Mouse (Mus musculus) MEL (cell line): ENCODE results near the gene Tecpr1. TPM values are rescaled to one million over a fixed set of nuclear protein-coding genes. Genes with fewer than 3 reads are reported as not detected.

Experiments
- DNase-seq: peaks from one replicate; pipeline ENCODE4 v3.0.0; 2011; ENCODE audit warnings: low read depth, low spot score
- H3K27ac ChIP-seq: 2 replicates; pipeline ENCODE4 v1.5.1; 2012; ENCODE audit warnings: low read depth, mild to moderate bottlenecking, control low read depth, low read length, moderate library complexity; ENCODE audit not compliant: control insufficient read depth
- H3K27me3 ChIP-seq, 2 experiments: fragments of 150-350 bp in 1 of 2; sonication (generic) in 1 of 2; 2 replicates each; pipeline ENCODE4 v1.6.1; 2012; ENCODE audit warnings: low read length in 2 of 2, mild to moderate bottlenecking in 2 of 2, improper control_type of control experiment in 1 of 2, moderate library complexity in 1 of 2; ENCODE audit not compliant: insufficient read depth in 2 of 2, control insufficient read depth in 1 of 2
- H3K36me3 ChIP-seq, 2 experiments: 2 replicates each; pipeline ENCODE4 v1.6.1; 2012 to 2014; ENCODE audit warnings: low read length in 2 of 2, improper control_type of control experiment in 1 of 2, inconsistent platforms in 1 of 2, mild to moderate bottlenecking in 1 of 2; ENCODE audit not compliant: insufficient read depth in 2 of 2, control insufficient read depth in 1 of 2
- H3K4me1 ChIP-seq, 2 experiments: fragments of 150-350 bp in 1 of 2; sonication (generic) in 1 of 2; 2 replicates each; pipeline ENCODE4 v1.6.1; 2012; ENCODE audit warnings: low read length in 2 of 2, improper control_type of control experiment in 1 of 2, mild to moderate bottlenecking in 1 of 2; ENCODE audit not compliant: insufficient read depth in 2 of 2, control insufficient read depth in 1 of 2
- H3K4me3 ChIP-seq, 2 experiments: fragments of 150-350 bp in 1 of 2; sonication (generic) in 1 of 2; 2 replicates each; pipeline ENCODE4 v1.5.1; 2012; ENCODE audit warnings: low read depth in 2 of 2, low read length in 2 of 2, mild to moderate bottlenecking in 2 of 2, moderate library complexity in 2 of 2, control low read depth in 1 of 2, improper control_type of control experiment in 1 of 2; ENCODE audit not compliant: control insufficient read depth in 1 of 2, insufficient read depth in 1 of 2
- H3K79me2 ChIP-seq: 2 replicates; pipeline ENCODE4 v1.6.1; 2012; ENCODE audit warnings: mild to moderate bottlenecking, low read length, moderate library complexity; ENCODE audit not compliant: control insufficient read depth, poor library complexity, insufficient read depth
- H3K9ac ChIP-seq: 2 replicates; pipeline ENCODE4 v1.6.1; 2012; ENCODE audit warnings: low read depth, mild to moderate bottlenecking, control low read depth, low read length, moderate library complexity; ENCODE audit not compliant: control insufficient read depth, poor library complexity, severe bottlenecking
- H3K9me3 ChIP-seq: fragments of 150-350 bp; sonication (generic); replicated peaks from 2 replicates; pipeline ENCODE4 v1.6.1; 2012; ENCODE audit warnings: mild to moderate bottlenecking, low read length, improper control_type of control experiment, moderate library complexity; ENCODE audit not compliant: insufficient read depth
- CHD1 ChIP-seq: IDR thresholded peaks from 2 replicates; pipeline ENCODE4 v1.6.1; 2012; ENCODE audit warnings: low read depth, mild to moderate bottlenecking, inconsistent platforms, low read length, improper control_type of control experiment
- GATA1 ChIP-seq: IDR thresholded peaks from 2 replicates; pipeline ENCODE4 v1.6.1; 2011; ENCODE audit warnings: low read depth, low read length, improper control_type of control experiment
- HCFC1 ChIP-seq: IDR thresholded peaks from 2 replicates; pipeline ENCODE4 v1.6.1; 2012; ENCODE audit warnings: low read depth, mild to moderate bottlenecking, inconsistent platforms, low read length, improper control_type of control experiment, moderate library complexity
- KAT2A ChIP-seq: conservative IDR thresholded peaks from 2 replicates; pipeline ENCODE4 v1.6.1; 2012; ENCODE audit warnings: low read depth, low read length, improper control_type of control experiment, inconsistent platforms
- MAFK ChIP-seq: IDR thresholded peaks from 2 replicates; pipeline ENCODE4 v1.6.1; 2011; ENCODE audit warnings: low read depth, mild to moderate bottlenecking, low read length, improper control_type of control experiment, borderline replicate concordance
- MAX ChIP-seq: IDR thresholded peaks from 2 replicates; pipeline ENCODE4 v1.6.1; 2011; ENCODE audit warnings: low read length, improper control_type of control experiment
- NELFE ChIP-seq: IDR thresholded peaks from 2 replicates; pipeline ENCODE4 v1.6.1; 2011; ENCODE audit warnings: low read depth, low read length, improper control_type of control experiment
- POLR2A ChIP-seq, 2 experiments: IDR thresholded peaks; 2 replicates each; pipeline ENCODE4 v1.6.1; 2011 to 2012; ENCODE audit warnings: low read length in 2 of 2, mild to moderate bottlenecking in 2 of 2, control low read depth in 1 of 2, improper control_type of control experiment in 1 of 2, low read depth in 1 of 2, moderate library complexity in 1 of 2; ENCODE audit not compliant: control insufficient read depth in 1 of 2, insufficient read depth in 1 of 2, poor library complexity in 1 of 2
- POLR2AphosphoS2 ChIP-seq: IDR thresholded peaks from 2 replicates; pipeline ENCODE4 v1.6.1; 2011; ENCODE audit warnings: low read length, improper control_type of control experiment
- RCOR1 ChIP-seq: IDR thresholded peaks from 2 replicates; pipeline ENCODE4 v1.6.1; 2012; ENCODE audit warnings: low read depth, mild to moderate bottlenecking, inconsistent platforms, low read length, improper control_type of control experiment
- SIN3A ChIP-seq: IDR thresholded peaks from 2 replicates; pipeline ENCODE4 v1.6.1; 2012; ENCODE audit warnings: low read length, improper control_type of control experiment, inconsistent platforms
- SMC3 ChIP-seq: IDR thresholded peaks from 2 replicates; pipeline ENCODE4 v1.6.1; 2011; ENCODE audit warnings: low read depth, low read length, improper control_type of control experiment
- TBP ChIP-seq: IDR thresholded peaks from 2 replicates; pipeline ENCODE4 v1.8.0; 2011; ENCODE audit warnings: low read depth, low read length, improper control_type of control experiment
- USF1 ChIP-seq: IDR thresholded peaks from 2 replicates; pipeline ENCODE4 v1.6.1; 2014; ENCODE audit warnings: low read depth, mild to moderate bottlenecking, inconsistent platforms, low read length, improper control_type of control experiment, moderate library complexity
- USF2 ChIP-seq, 2 experiments: IDR thresholded peaks; 2 replicates each; pipeline ENCODE4 v1.6.1; 2011 to 2012; ENCODE audit warnings: improper control_type of control experiment in 2 of 2, low read length in 2 of 2, borderline replicate concordance in 1 of 2, inconsistent platforms in 1 of 2, low read depth in 1 of 2, mild to moderate bottlenecking in 1 of 2; ENCODE audit not compliant: insufficient read depth in 1 of 2
- ZNF384 ChIP-seq: IDR thresholded peaks from 2 replicates; pipeline ENCODE4 v1.6.1; 2012; ENCODE audit warnings: low read depth, mild to moderate bottlenecking, inconsistent platforms, low read length, improper control_type of control experiment
- polyA plus RNA-seq, 2 experiments: library from polyadenylated mRNA; stranded (reverse) in 1 of 2; unstranded in 1 of 2; fragments of >175 nt in 1 of 2; fragments of >200 nt in 1 of 2; gene quantifications; 2 replicates each; pipeline versions ENCODE4 v1.2.1 to v1.2.4; 2012; ENCODE audit warnings: low replicate concordance in 2 of 2, low read depth in 1 of 2; ENCODE audit not compliant: insufficient read length in 2 of 2, insufficient read depth in 1 of 2, missing spikeins in 1 of 2
- total RNA-seq: library from RNA; depleted of rRNA; stranded (reverse); fragments of 300-350 nt; gene quantifications from 2 replicates; pipeline ENCODE4 v1.2.3, GENCODE M21; 2012

Tecpr1 gene
- total and polyA plus RNA-seq, 3 experiments: 6.2 to 9.0 TPM; not detected in 1

DNA sequence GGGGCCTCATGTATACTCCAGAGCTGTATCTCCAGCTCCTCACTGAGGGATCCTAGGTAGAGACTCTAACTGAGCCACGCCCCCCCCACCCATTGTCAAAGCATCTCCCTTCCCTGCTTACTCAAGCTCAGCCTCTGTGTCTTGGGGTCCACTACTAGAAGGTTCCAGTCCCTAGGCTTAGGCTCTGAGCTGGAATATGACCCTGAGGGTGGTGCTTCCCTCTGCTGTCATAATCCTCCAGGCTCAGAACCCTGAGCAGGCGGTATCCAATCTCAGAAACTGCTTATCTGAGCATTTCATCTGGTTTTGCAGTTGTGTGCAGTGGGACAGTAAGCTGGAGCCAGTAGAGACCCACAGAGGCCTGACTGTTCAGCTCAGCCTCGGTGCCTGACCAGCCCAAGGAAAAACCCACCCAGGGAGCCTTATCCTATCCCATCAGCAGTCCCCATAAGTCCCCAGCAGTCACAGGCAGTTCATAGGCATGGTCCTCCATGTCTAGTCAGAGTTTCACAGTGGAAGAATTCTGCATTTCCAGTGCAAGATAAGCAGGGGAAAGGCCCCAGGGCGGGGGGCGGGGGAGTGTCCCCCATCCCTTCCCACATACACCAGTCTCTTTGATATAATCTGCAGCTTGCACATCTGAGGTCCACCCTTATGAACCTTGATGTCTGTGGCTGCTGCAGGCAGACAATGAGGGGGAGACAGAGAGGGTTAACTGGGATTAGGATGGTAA is 61.2 kb downstream of the Tecpr1 start:
- no peak overlapping the region for H3K9ac ChIP-seq
- H3K36me3 ChIP-seq: peaks cover 0 to 2% of the 10 kb centered on the region in 2 experiments; a peak in 2 of 4 replicates
- no peaks in the 10 kb centered on the region for H3K79me2 ChIP-seq
- 0 out of 4 replicates have a peak, but pooled peaks cover 0 to 2% of the 10 kb centered on the region in 2 experiments for H3K4me1 ChIP-seq
- DNase-seq: no peak
- no peaks in the 10 kb centered on the region for H3K27me3 ChIP-seq
- TF ChIP-seq CHD1 (no peak), SIN3A (no peak), ZNF384 (no peak), KAT2A (no peak), MAX (no peak), POLR2A (IDR thresholded peaks at IDR 0.05; ENCODE audit: control insufficient read depth in 1 of 2, insufficient read depth in 1 of 2, low read depth in 1 of 2, low read length in 2 of 2, poor library complexity in 1 of 2) (no peak), TBP (no peak), MAFK (no peak), USF2 (IDR thresholded peaks at IDR 0.05; ENCODE audit: borderline replicate concordance in 1 of 2, insufficient read depth in 1 of 2, low read depth in 1 of 2, low read length in 2 of 2) (no peak), POLR2AphosphoS2 (no peak), HCFC1 (no peak)
- H3K9me3 ChIP-seq: no peaks in the 10 kb centered on the region
- H3K4me3 ChIP-seq: no peak overlapping the region
- H3K27ac ChIP-seq: no peak overlapping the region

DNA sequence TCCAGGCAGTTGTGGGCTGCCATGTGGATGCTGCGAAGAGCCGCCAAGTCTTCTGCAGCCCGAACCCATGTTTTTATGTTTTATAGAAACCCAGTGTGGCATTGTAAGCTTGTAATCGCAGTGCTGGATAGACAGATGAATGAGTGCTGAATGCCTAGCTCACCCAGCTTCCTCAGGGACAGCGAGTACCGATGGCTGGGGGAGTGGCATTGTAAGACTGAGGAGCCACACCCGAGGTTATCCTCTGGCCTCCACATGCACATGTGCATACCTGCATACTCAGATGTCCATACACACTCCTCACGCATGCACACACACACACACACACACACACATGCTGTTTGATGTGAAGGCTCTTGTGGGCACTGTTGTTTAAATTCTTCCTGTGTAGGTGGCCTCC is 64.3 kb downstream of the Tecpr1 start:
- H3K36me3 ChIP-seq: peaks cover 0 to 5% of the 10 kb centered on the region in 2 experiments; a peak in 2 of 4 replicates

More for the DNA sequence above, 64.3 kb downstream of the Tecpr1 start:
- TF ChIP-seq NELFE (no peak), POLR2A (IDR thresholded peaks at IDR 0.05; ENCODE audit: control insufficient read depth in 1 of 2, insufficient read depth in 1 of 2, low read depth in 1 of 2, low read length in 2 of 2, poor library complexity in 1 of 2) (no peak), GATA1 (no peak), SMC3 (no peak), USF2 (IDR thresholded peaks at IDR 0.05; ENCODE audit: borderline replicate concordance in 1 of 2, insufficient read depth in 1 of 2, low read depth in 1 of 2, low read length in 2 of 2) (no peak), HCFC1 (no peak), MAX (no peak), TBP (no peak), RCOR1 (no peak), SIN3A (no peak), USF1 (no peak)
- Histone ChIP-seq H3K9ac (no peak overlapping the region), H3K27ac (no peak overlapping the region), H3K9me3 (no peaks in the 10 kb centered on the region), H3K4me1 (0 out of 4 replicates have a peak, but pooled peaks cover 0 to 2% of the 10 kb centered on the region in 2 experiments), H3K4me3 (no peak overlapping the region), H3K79me2 (no peaks in the 10 kb centered on the region), H3K27me3 (no peaks in the 10 kb centered on the region)
- DNase-seq: no peak
